Mouse (Mus musculus): ENCODE measurements at regions not wholly inside any gene's neighbourhood (a gene's known extent, or its start where the extent isn't known, plus 50 kb on each side); places are given as distances from the start of the nearest gene placed in this dataset.

- Histone ChIP-seq H3K27me3 (ENCODE audit: insufficient read depth, low read length) (no peaks in the 10 kb centered on the region), H3K27ac (ENCODE audit: low read length) (no peak overlapping the region), H3K9me3 (ENCODE audit: low read length) (no peaks in the 10 kb centered on the region), H3K4me2 (replicated peaks; ENCODE audit: low read depth, low read length) (no peak overlapping the region), H3K4me3 (ENCODE audit: low read length) (no peak overlapping the region), H3K9ac (replicated peaks; ENCODE audit: low read length) (no peak overlapping the region), H3K4me1 (ENCODE audit: insufficient read depth, low read length) (no peaks in the 10 kb centered on the region), H3K36me3 (ENCODE audit: insufficient read depth, low read length) (no peaks in the 10 kb centered on the region)
- no peak for ATAC-seq (ENCODE audit: low FRiP score, low TSS enrichment)
- 32% methylated on average over 3 of the region's 3 CpGs for WGBS
These were observed 423.4 kb upstream of the Tecrl start for GRCm38 (mm10) chr5:83778310-83778972.

GRCm38 (mm10) chr5:83741913-83742312 lies 386.9 kb upstream of the Tecrl start:
- Histone ChIP-seq H3K9me3 (ENCODE audit: low read length) (no peaks in the 10 kb centered on the region), H3K4me3 (ENCODE audit: low read length) (no peak overlapping the region), H3K27ac (ENCODE audit: low read length) (no peak overlapping the region), H3K4me1 (ENCODE audit: insufficient read depth, low read length) (no peaks in the 10 kb centered on the region), H3K4me2 (replicated peaks; ENCODE audit: low read depth, low read length) (no peak overlapping the region), H3K9ac (replicated peaks; ENCODE audit: low read length) (no peak overlapping the region), H3K36me3 (ENCODE audit: insufficient read depth, low read length) (no peaks in the 10 kb centered on the region), H3K27me3 (ENCODE audit: insufficient read depth, low read length) (no peaks in the 10 kb centered on the region)
- 81% methylated on average over 3 of the region's 3 CpGs for WGBS
- no peak for ATAC-seq (ENCODE audit: low FRiP score, low TSS enrichment)

- H3K27ac ChIP-seq (ENCODE audit: low read length) = no peak overlapping the region
- no peaks in the 10 kb centered on the region for H3K27me3 ChIP-seq (ENCODE audit: insufficient read depth, low read length)
- H3K9me3 ChIP-seq (ENCODE audit: low read length) = no peaks in the 10 kb centered on the region
- WGBS = 69% methylated on average over 1 of the region's 1 CpGs
- no peak overlapping the region for H3K9ac ChIP-seq (replicated peaks; ENCODE audit: low read length)
- no peak overlapping the region for H3K4me3 ChIP-seq (ENCODE audit: low read length)
- no peak for ATAC-seq (ENCODE audit: low FRiP score, low TSS enrichment)
- H3K4me1 ChIP-seq (ENCODE audit: insufficient read depth, low read length) = no peaks in the 10 kb centered on the region
- no peaks in the 10 kb centered on the region for H3K36me3 ChIP-seq (ENCODE audit: insufficient read depth, low read length)
- no peak overlapping the region for H3K4me2 ChIP-seq (replicated peaks; ENCODE audit: low read depth, low read length)
These were observed 340.4 kb upstream of the Tecrl start for GRCm38 (mm10) chr5:83695383-83695782.

GRCm38 (mm10) chr5:83692286-83692685 lies 337.3 kb upstream of the Tecrl start:
- H3K27me3 ChIP-seq (ENCODE audit: insufficient read depth, low read length) = no peaks in the 10 kb centered on the region
- no peak overlapping the region for H3K27ac ChIP-seq (ENCODE audit: low read length)
- H3K36me3 ChIP-seq (ENCODE audit: insufficient read depth, low read length) = no peaks in the 10 kb centered on the region
- ATAC-seq (ENCODE audit: low FRiP score, low TSS enrichment) = no peak
- no peak overlapping the region for H3K4me2 ChIP-seq (replicated peaks; ENCODE audit: low read depth, low read length)
- no peaks in the 10 kb centered on the region for H3K4me1 ChIP-seq (ENCODE audit: insufficient read depth, low read length)
- no peak overlapping the region for H3K4me3 ChIP-seq (ENCODE audit: low read length)
- H3K9ac ChIP-seq (replicated peaks; ENCODE audit: low read length) = no peak overlapping the region
- H3K9me3 ChIP-seq (ENCODE audit: low read length) = no peaks in the 10 kb centered on the region

GRCm38 (mm10) chr5:83678373-83678772 lies 323.4 kb upstream of the Tecrl start:
- H3K27me3 ChIP-seq (ENCODE audit: insufficient read depth, low read length) = no peaks in the 10 kb centered on the region
- no peak overlapping the region for H3K27ac ChIP-seq (ENCODE audit: low read length)
- 67% methylated on average over 6 of the region's 6 CpGs for WGBS
- no peaks in the 10 kb centered on the region for H3K9me3 ChIP-seq (ENCODE audit: low read length)
- H3K4me2 ChIP-seq (replicated peaks; ENCODE audit: low read depth, low read length) = no peak overlapping the region
- H3K4me3 ChIP-seq (ENCODE audit: low read length) = no peak overlapping the region
- no peaks in the 10 kb centered on the region for H3K36me3 ChIP-seq (ENCODE audit: insufficient read depth, low read length)
- H3K4me1 ChIP-seq (ENCODE audit: insufficient read depth, low read length) = no peaks in the 10 kb centered on the region
- ATAC-seq (ENCODE audit: low FRiP score, low TSS enrichment) = no peak
- H3K9ac ChIP-seq (replicated peaks; ENCODE audit: low read length) = no peak overlapping the region

GRCm38 (mm10) chr5:83659091-83659490 lies 304.1 kb upstream of the Tecrl start:
- Histone ChIP-seq H3K9me3 (ENCODE audit: low read length) (no peaks in the 10 kb centered on the region), H3K27ac (ENCODE audit: low read length) (no peak overlapping the region), H3K4me1 (ENCODE audit: insufficient read depth, low read length) (no peaks in the 10 kb centered on the region), H3K4me2 (replicated peaks; ENCODE audit: low read depth, low read length) (no peak overlapping the region), H3K27me3 (ENCODE audit: insufficient read depth, low read length) (no peaks in the 10 kb centered on the region), H3K4me3 (ENCODE audit: low read length) (no peak overlapping the region), H3K9ac (replicated peaks; ENCODE audit: low read length) (no peak overlapping the region), H3K36me3 (ENCODE audit: insufficient read depth, low read length) (no peaks in the 10 kb centered on the region)
- no peak for ATAC-seq (ENCODE audit: low FRiP score, low TSS enrichment)
- WGBS = 83% methylated on average over 2 of the region's 2 CpGs

GRCm38 (mm10) chr5:83651329-83651728 lies 296.3 kb upstream of the Tecrl start:
- ATAC-seq (ENCODE audit: low FRiP score, low TSS enrichment) = no peak
- H3K4me3 ChIP-seq (ENCODE audit: low read length) = no peak overlapping the region
- 39% methylated on average over 2 of the region's 2 CpGs for WGBS
- no peak overlapping the region for H3K27ac ChIP-seq (ENCODE audit: low read length)
- H3K9me3 ChIP-seq (ENCODE audit: low read length) = no peaks in the 10 kb centered on the region
- H3K27me3 ChIP-seq (ENCODE audit: insufficient read depth, low read length) = no peaks in the 10 kb centered on the region
- H3K36me3 ChIP-seq (ENCODE audit: insufficient read depth, low read length) = no peaks in the 10 kb centered on the region
- no peak overlapping the region for H3K9ac ChIP-seq (replicated peaks; ENCODE audit: low read length)
- no peak overlapping the region for H3K4me2 ChIP-seq (replicated peaks; ENCODE audit: low read depth, low read length)
- H3K4me1 ChIP-seq (ENCODE audit: insufficient read depth, low read length) = no peaks in the 10 kb centered on the region

- whole genome bisulfite sequencing = 79% methylated on average over 7 of the region's 7 CpGs
- no peak overlapping the region for H3K4me2 ChIP-seq (replicated peaks; ENCODE audit: low read depth, low read length)
- no peaks in the 10 kb centered on the region for H3K36me3 ChIP-seq (ENCODE audit: insufficient read depth, low read length)
- no peak for ATAC-seq (ENCODE audit: low FRiP score, low TSS enrichment)
- H3K9me3 ChIP-seq (ENCODE audit: low read length) = no peaks in the 10 kb centered on the region
- H3K27me3 ChIP-seq (ENCODE audit: insufficient read depth, low read length) = no peaks in the 10 kb centered on the region
- H3K9ac ChIP-seq (replicated peaks; ENCODE audit: low read length) = no peak overlapping the region
- H3K27ac ChIP-seq (ENCODE audit: low read length) = no peak overlapping the region
- H3K4me1 ChIP-seq (ENCODE audit: insufficient read depth, low read length) = no peaks in the 10 kb centered on the region
- H3K4me3 ChIP-seq (ENCODE audit: low read length) = no peak overlapping the region
These were observed 267.8 kb upstream of the Tecrl start for GRCm38 (mm10) chr5:83622612-83623374.

- Histone ChIP-seq H3K36me3 (ENCODE audit: insufficient read depth, low read length) (no peaks in the 10 kb centered on the region), H3K4me1 (ENCODE audit: insufficient read depth, low read length) (no peaks in the 10 kb centered on the region), H3K4me2 (replicated peaks; ENCODE audit: low read depth, low read length) (no peak overlapping the region), H3K27ac (ENCODE audit: low read length) (no peak overlapping the region), H3K9me3 (ENCODE audit: low read length) (no peaks in the 10 kb centered on the region), H3K27me3 (ENCODE audit: insufficient read depth, low read length) (no peaks in the 10 kb centered on the region), H3K4me3 (ENCODE audit: low read length) (no peak overlapping the region), H3K9ac (replicated peaks; ENCODE audit: low read length) (no peak overlapping the region)
- WGBS = 45% methylated on average over 2 of the region's 2 CpGs
- ATAC-seq (ENCODE audit: low FRiP score, low TSS enrichment) = no peak
These were observed 255.8 kb upstream of the Tecrl start for GRCm38 (mm10) chr5:83610777-83611176.

- WGBS = 91% methylated on average over 1 of the region's 1 CpGs
- ATAC-seq (ENCODE audit: low FRiP score, low TSS enrichment) = no peak
- H3K36me3 ChIP-seq (ENCODE audit: insufficient read depth, low read length) = no peaks in the 10 kb centered on the region
- H3K4me3 ChIP-seq (ENCODE audit: low read length) = no peak overlapping the region
- no peaks in the 10 kb centered on the region for H3K4me1 ChIP-seq (ENCODE audit: insufficient read depth, low read length)
- H3K4me2 ChIP-seq (replicated peaks; ENCODE audit: low read depth, low read length) = no peak overlapping the region
- H3K9me3 ChIP-seq (ENCODE audit: low read length) = no peaks in the 10 kb centered on the region
- no peaks in the 10 kb centered on the region for H3K27me3 ChIP-seq (ENCODE audit: insufficient read depth, low read length)
- H3K27ac ChIP-seq (ENCODE audit: low read length) = no peak overlapping the region
- H3K9ac ChIP-seq (replicated peaks; ENCODE audit: low read length) = no peak overlapping the region
These were observed 238.3 kb upstream of the Tecrl start for GRCm38 (mm10) chr5:83593289-83593610.
